Mouse (Mus musculus): Measurements from ENCODE around the gene Gimap1. TPM values are rescaled to one million over a fixed set of nuclear protein-coding genes. Genes with fewer than 3 reads are reported as not detected.

Gimap1 gene
- polyA plus RNA-seq (2012; rRNA removed), result 7.0 and 8.6 TPM in 2 replicates

GRCm38 (mm10) chr6:48738961-48739779, at the start of gene Gimap1:
Gene Gimap1 (plus strand): TSS chr6:48739054.

GRCm38 (mm10) chr6:48718455-48718854, 20.4 kb upstream of the Gimap1 start, which contains the start of the genes Gm28053 and Gimap7:
Gene Gm28053 (plus strand): TSS chr6:48718607.
Gene Gimap7 (plus strand): TSS chr6:48718621.

GRCm38 (mm10) chr6:48745959-48746889, 7.4 kb downstream of the Gimap1 start, which contains the start of gene Gimap5:
Gene Gimap5 (plus strand): TSS chr6:48746197.

GRCm38 (mm10) chr6:48770696-48771095, 31.8 kb downstream of the Gimap1 start, which contains the start of gene Gimap3:
Gene Gimap3 (minus strand): TSS chr6:48770851.

Other genes starting within 250 kb of the Gimap1 start
- gene Atp6v0e2, start 201.4 kb upstream of the Gimap1 start, polyA plus RNA-seq (2012; rRNA removed), result 93.6 and 186 TPM in 2 replicates
- gene Lrrc61, start 184.3 kb upstream of the Gimap1 start, polyA plus RNA-seq (2012; rRNA removed), result 26.5 and 31.4 TPM in 2 replicates
- 217 TPM in 2 replicates for gene Rarres2, start 166.3 kb upstream of the Gimap1 start, polyA plus RNA-seq (2012; rRNA removed)
- not detected in 2 replicates for gene Gm45021, start 149.4 kb upstream of the Gimap1 start, polyA plus RNA-seq (2012; rRNA removed)
- 147 and 149 TPM in 2 replicates for gene Repin1, start 145.2 kb upstream of the Gimap1 start, polyA plus RNA-seq (2012; rRNA removed)
- 1.2 TPM in 1 of 2 replicates, not detected in the other for gene Gm44965, start 145.1 kb upstream of the Gimap1 start, polyA plus RNA-seq (2012; rRNA removed)
- 14.7 and 16.7 TPM in 2 replicates for gene Zfp775, start 137.0 kb upstream of the Gimap1 start, polyA plus RNA-seq (2012; rRNA removed)
- 10.9 and 17.7 TPM in 2 replicates for gene AI854703, start 112.3 kb upstream of the Gimap1 start, polyA plus RNA-seq (2012; rRNA removed)
- gene Gimap8, start 91.8 kb upstream of the Gimap1 start, polyA plus RNA-seq (2012; rRNA removed), result 1.4 and 1.5 TPM in 2 replicates
- 0.51 and 1.0 TPM in 2 replicates for gene Gimap9, start 62.9 kb upstream of the Gimap1 start, polyA plus RNA-seq (2012; rRNA removed)
- 2.6 and 6.6 TPM in 2 replicates for gene Gimap4, start 54.5 kb upstream of the Gimap1 start, polyA plus RNA-seq (2012; rRNA removed)
- gene Gimap6, start 30.8 kb upstream of the Gimap1 start, polyA plus RNA-seq (2012; rRNA removed), result 3.9 and 4.3 TPM in 2 replicates
- 0.30 TPM in 1 of 2 replicates, not detected in the other for gene Gm28053, start 20.4 kb upstream of the Gimap1 start, polyA plus RNA-seq (2012; rRNA removed)
- gene Gimap7, start 20.4 kb upstream of the Gimap1 start, polyA plus RNA-seq (2012; rRNA removed), result 0.16 and 0.21 TPM in 2 replicates
- gene Gimap5, start 7.1 kb downstream of the Gimap1 start, polyA plus RNA-seq (2012; rRNA removed), result 5.8 and 7.7 TPM in 2 replicates
- gene Gimap3, start 31.8 kb downstream of the Gimap1 start, polyA plus RNA-seq (2012; rRNA removed), result 1.3 and 1.7 TPM in 2 replicates
- gene Tmem176a, start 101.9 kb downstream of the Gimap1 start, polyA plus RNA-seq (2012; rRNA removed), result 183 and 196 TPM in 2 replicates
- gene Tmem176b, start 102.4 kb downstream of the Gimap1 start, polyA plus RNA-seq (2012; rRNA removed), result 431 and 645 TPM in 2 replicates
- gene Aoc1, start 133.8 kb downstream of the Gimap1 start, polyA plus RNA-seq (2012; rRNA removed), result 18.4 and 24.9 TPM in 2 replicates
- gene 1600015I10Rik, start 190.8 kb downstream of the Gimap1 start, polyA plus RNA-seq (2012; rRNA removed), result not detected in 2 replicates
- not detected in 2 replicates for gene Doxl2, start 235.9 kb downstream of the Gimap1 start, polyA plus RNA-seq (2012; rRNA removed)
- not detected in 2 replicates for gene Svs1, start 247.8 kb downstream of the Gimap1 start, polyA plus RNA-seq (2012; rRNA removed)

All from ovary, adult 2 months (tissue).